Mouse (Mus musculus) stomach, postnatal 0 days (tissue): ENCODE measurements around the gene 1700021F05Rik. TPM values are rescaled to one million over a fixed set of nuclear protein-coding genes. Genes with fewer than 3 reads are reported as not detected.

ENCODE experiments used
- ATAC-seq: fragments of 200-750 bp; cut with Nextera tagmentation; 2 replicates; pipeline ENCODE4 v1.8.0; 2017; ENCODE audit not compliant: low FRiP score, low TSS enrichment
- DNase-seq: peaks from one replicate; pipeline ENCODE4 v3.0.0-alpha.2; 2016; ENCODE audit warnings: low spot score
- H3K27ac ChIP-seq: fragments of 300-500 bp; sonication (generic); replicated peaks from 2 replicates; pipeline ENCODE4 v1.5.1; 2014; ENCODE audit warnings: mild to moderate bottlenecking, control low read depth
- H3K27me3 ChIP-seq: fragments of 300-500 bp; sonication (generic); 2 replicates; pipeline ENCODE4 v1.6.1; 2014; ENCODE audit warnings: low read length; ENCODE audit not compliant: control insufficient read depth, insufficient read depth
- H3K36me3 ChIP-seq: fragments of 300-500 bp; sonication (generic); 2 replicates; pipeline ENCODE4 v1.6.1; 2014; ENCODE audit warnings: low read length, mixed read lengths; ENCODE audit not compliant: control insufficient read depth, insufficient read depth
- H3K4me1 ChIP-seq: fragments of 300-500 bp; sonication (generic); replicated peaks from 2 replicates; pipeline ENCODE4 v1.6.1; 2014; ENCODE audit warnings: antibody characterized with exemption; ENCODE audit not compliant: control insufficient read depth, insufficient read depth
- H3K4me2 ChIP-seq: fragments of 300-500 bp; sonication (generic); replicated peaks from 2 replicates; pipeline ENCODE4 v1.6.1; 2014; ENCODE audit warnings: low read depth, mild to moderate bottlenecking, control low read depth, moderate library complexity
- H3K4me3 ChIP-seq: fragments of 300-500 bp; sonication (generic); 2 replicates; pipeline ENCODE4 v1.5.1; 2014; ENCODE audit warnings: low read depth, low read length, control low read depth
- H3K9ac ChIP-seq: fragments of 300-500 bp; sonication (generic); 2 replicates; pipeline ENCODE4 v1.6.1; 2014; ENCODE audit warnings: mild to moderate bottlenecking, low read length, control low read depth, mixed read lengths
- H3K9me3 ChIP-seq: fragments of 300-500 bp; sonication (generic); 2 replicates; pipeline ENCODE4 v1.6.1; 2016; ENCODE audit warnings: low read length; ENCODE audit not compliant: control insufficient read depth
- CTCF ChIP-seq: IDR thresholded peaks from 2 replicates; pipeline ENCODE4 v1.5.1; 2016; ENCODE audit warnings: antibody characterized with exemption, low read depth, mild to moderate bottlenecking, moderate library complexity
- EP300 ChIP-seq: optimal IDR thresholded peaks from 2 replicates; pipeline ENCODE3; 2016; ENCODE audit warnings: antibody characterized with exemption
- WGBS: fragments of 180-500 bp; shearing (Covaris S2); extraction: QIAGEN DNeasy Blood & Tissue Kit; methylation state at CpG from one replicate; pipeline ENCODE4 v1.1.7; 2014; 5-methylcytosine and 5-hydroxymethylcytosine counted together
- polyA plus RNA-seq: library from polyadenylated mRNA; unstranded; fragments of >200 nt; fragmentation: Nextera tagmentation; extraction: Ambion mirVana; gene quantifications from 2 replicates; pipeline ENCODE4 v1.2.1, GENCODE M21; 2015

Gene 1700021F05Rik
- polyA plus RNA-seq, 1 experiment from 2014 or later, result 48.9 TPM

- Histone ChIP-seq H3K27ac (peak overlapping the region; percentile 96), H3K9me3 (no peaks in the 10 kb centered on the region), H3K4me1 (no peaks in the 10 kb centered on the region), H3K27me3 (no peaks in the 10 kb centered on the region), H3K36me3 (no peaks in the 10 kb centered on the region), H3K4me3 (peak overlapping the region; percentile 82), H3K9ac (peak overlapping the region; percentile 88), H3K4me2 (peak overlapping the region; percentile 100)
- WGBS, result under 1% methylated on average over 54 of the region's 103 CpGs
- ATAC-seq (peak; percentile 92), DNase-seq (peak; percentile 91)
- TF ChIP-seq CTCF (peak; percentile 64), EP300 (no peak)
These were observed 61.2 kb downstream of the 1700021F05Rik start for GRCm38 (mm10) chr10:43479436-43480157.

GRCm38 (mm10) chr10:43478751-43479435 is 61.9 kb downstream of the 1700021F05Rik start, which contains the start of gene Bend3:
Gene Bend3, plus strand, starts transcription at chr10:43478831.
- no peaks in the 10 kb centered on the region for H3K4me1 ChIP-seq
- peak within 1 kb of the TSS; percentile 88 for H3K9ac ChIP-seq
- H3K4me3 ChIP-seq, result peak within 1 kb of the TSS; percentile 82
- H3K27ac ChIP-seq, result peak within 1 kb of the TSS; percentile 96
- peak; percentile 72 for DNase-seq
- TF ChIP-seq EP300, result no peak
- 1% methylated on average over 61 of the region's 101 CpGs for WGBS
- no peaks in the 10 kb centered on the region for H3K36me3 ChIP-seq
- ATAC-seq, result peak; percentile 77
- H3K9me3 ChIP-seq, result no peaks in the 10 kb centered on the region
- H3K27me3 ChIP-seq, result no peaks in the 10 kb centered on the region
- H3K4me2 ChIP-seq, result peak within 1 kb of the TSS; percentile 100

GRCm38 (mm10) chr10:43477865-43478681 is 62.7 kb downstream of the 1700021F05Rik start:
- ATAC-seq (peak; percentile 54), DNase-seq (peak; percentile 77)
- no peaks in the 10 kb centered on the region for H3K27me3 ChIP-seq
- H3K9me3 ChIP-seq, result no peaks in the 10 kb centered on the region
- H3K4me2 ChIP-seq, result peak overlapping the region; percentile 100
- H3K9ac ChIP-seq, result peak overlapping the region; percentile 88
- H3K27ac ChIP-seq, result peak overlapping the region; percentile 96
- H3K36me3 ChIP-seq, result no peaks in the 10 kb centered on the region
- TF ChIP-seq CTCF (no peak), EP300 (no peak)
- no peaks in the 10 kb centered on the region for H3K4me1 ChIP-seq
- 2% methylated on average over 42 of the region's 42 CpGs for WGBS
- peak overlapping the region; percentile 82 for H3K4me3 ChIP-seq

- ATAC-seq, result no peak
- H3K9ac ChIP-seq, result no peak overlapping the region
- no peak overlapping the region for H3K27ac ChIP-seq
- WGBS, result 38% methylated on average over 9 of the region's 9 CpGs
- TF ChIP-seq CTCF (no peak), EP300 (no peak)
- H3K27me3 ChIP-seq, result no peaks in the 10 kb centered on the region
- no peaks in the 10 kb centered on the region for H3K4me1 ChIP-seq
- no peaks in the 10 kb centered on the region for H3K9me3 ChIP-seq
- H3K36me3 ChIP-seq, result no peaks in the 10 kb centered on the region
- H3K4me2 ChIP-seq, result peak overlapping the region; percentile 100
- no peak for DNase-seq
- H3K4me3 ChIP-seq, result 0 out of 2 replicates have a peak overlapping the region, but pooled peaks have one; percentile 82
These were observed 63.3 kb downstream of the 1700021F05Rik start for GRCm38 (mm10) chr10:43477459-43477858.

- H3K4me1 ChIP-seq, result no peaks in the 10 kb centered on the region
- H3K9ac ChIP-seq, result no peak overlapping the region
- no peaks in the 10 kb centered on the region for H3K36me3 ChIP-seq
- H3K27ac ChIP-seq, result no peak overlapping the region
- no peak overlapping the region for H3K4me3 ChIP-seq
- 50% methylated on average over 4 of the region's 4 CpGs for WGBS
- ATAC-seq (no peak), DNase-seq (peak; percentile 38)
- TF ChIP-seq CTCF (peak; percentile 65), EP300 (no peak)
- H3K4me2 ChIP-seq, result no peak overlapping the region
- no peaks in the 10 kb centered on the region for H3K9me3 ChIP-seq
- H3K27me3 ChIP-seq, result no peaks in the 10 kb centered on the region
These were observed 65.4 kb downstream of the 1700021F05Rik start for GRCm38 (mm10) chr10:43475376-43475775.

Other genes with a start within 250 kb of the 1700021F05Rik start
- gene Bend3, start 62.2 kb downstream of the 1700021F05Rik start, polyA plus RNA-seq, result 0.61 and 0.97 TPM in 2 replicates
- 14.3 and 14.8 TPM in 2 replicates for gene Gm9803, start 16.9 kb downstream of the 1700021F05Rik start, polyA plus RNA-seq
- 397 and 409 TPM in 2 replicates for gene Cd24a, start 37.3 kb upstream of the 1700021F05Rik start, polyA plus RNA-seq